Mouse (Mus musculus): ENCODE measurements at regions not wholly inside any gene's neighbourhood (a gene's known extent, or its start where the extent isn't known, plus 50 kb on each side); places are given as distances from the start of the nearest gene placed in this dataset.

GRCm38 (mm10) chr12:27171595-27171994 is 170.8 kb downstream of the Sox11 start:
- TF ChIP-seq CTCF (IDR thresholded peaks at IDR 0.05; ENCODE audit: control insufficient read depth, insufficient read depth, insufficient read length) (no peak), USF1 (IDR thresholded peaks at IDR 0.05; ENCODE audit: low read depth) (no peak), MAX (IDR thresholded peaks at IDR 0.05) (no peak), MYOG (IDR thresholded peaks at IDR 0.05; ENCODE audit: control insufficient read depth, extremely low read depth, insufficient read length) (no peak), MYOD1 (IDR thresholded peaks at IDR 0.05; ENCODE audit: control insufficient read depth, insufficient read length, low read depth) (no peak), FOSL1 (IDR thresholded peaks at IDR 0.05; ENCODE audit: insufficient read depth, low read length, poor library complexity, severe bottlenecking) (no peak)
